Mouse (Mus musculus) MN1 (cell line): ENCODE results near the gene Snx29.

Experiments
- DNase-seq: peaks from one replicate; pipeline ENCODE4 v3.0.0-alpha.2; 2016; ENCODE audit warnings: low spot score

Snx29 gene

GRCm38 (mm10) chr16:11597769-11598168, 275.1 kb downstream of the Snx29 start:
- peak; percentile 37 for DNase-seq

GRCm38 (mm10) chr16:11599523-11599922, 276.8 kb downstream of the Snx29 start:
- DNase-seq, result no peak

- no peak for DNase-seq
Observed at GRCm38 (mm10) chr16:11601336-11602082, 278.8 kb downstream of the Snx29 start.

GRCm38 (mm10) chr16:11603667-11604422, 281.1 kb downstream of the Snx29 start:
- DNase-seq, result peak; percentile 36

GRCm38 (mm10) chr16:11612526-11613126, 289.9 kb downstream of the Snx29 start:
- DNase-seq, result no peak

- no peak for DNase-seq
Observed at GRCm38 (mm10) chr16:11614401-11615014, 291.8 kb downstream of the Snx29 start.

GRCm38 (mm10) chr16:11615633-11616032, 292.9 kb downstream of the Snx29 start:
- DNase-seq, result no peak

- DNase-seq, result no peak
Observed at GRCm38 (mm10) chr16:11619951-11620350, 297.2 kb downstream of the Snx29 start.

GRCm38 (mm10) chr16:11621042-11621441, 298.3 kb downstream of the Snx29 start:
- no peak for DNase-seq

GRCm38 (mm10) chr16:11621664-11622063, 299.0 kb downstream of the Snx29 start:
- DNase-seq, result no peak

GRCm38 (mm10) chr16:11623032-11623431, 300.3 kb downstream of the Snx29 start:
- DNase-seq, result no peak

GRCm38 (mm10) chr16:11624121-11624520, 301.4 kb downstream of the Snx29 start:
- DNase-seq, result no peak

- no peak for DNase-seq
Observed at GRCm38 (mm10) chr16:11626004-11626481, 303.3 kb downstream of the Snx29 start.

GRCm38 (mm10) chr16:11626616-11627015, 303.9 kb downstream of the Snx29 start:
- DNase-seq, result no peak

GRCm38 (mm10) chr16:11627866-11628638, 305.3 kb downstream of the Snx29 start:
- DNase-seq, result no peak

GRCm38 (mm10) chr16:11629704-11630103, 307.0 kb downstream of the Snx29 start:
- no peak for DNase-seq

GRCm38 (mm10) chr16:11630489-11630888, 307.8 kb downstream of the Snx29 start:
- DNase-seq, result peak; percentile 56

- no peak for DNase-seq
Observed at GRCm38 (mm10) chr16:11632205-11632747, 309.6 kb downstream of the Snx29 start.

GRCm38 (mm10) chr16:11636196-11636733, 313.6 kb downstream of the Snx29 start:
- no peak for DNase-seq

- no peak for DNase-seq
Observed at GRCm38 (mm10) chr16:11636902-11637301, 314.2 kb downstream of the Snx29 start.

- DNase-seq, result no peak
Observed at GRCm38 (mm10) chr16:11637794-11638193, 315.1 kb downstream of the Snx29 start.
